ENCODE assay signal across 19 mouse cellular contexts in genomic region chr2:50674856-50675175, GRCm38 (mm10).
"Had no signal": no experiment of that assay in that cellular context is flagged by ENCODE, and none has a peak within 500 bp of the region (broad histone marks: within the 10 kb centered on the region; RNA-seq: fewer than 3 reads in every experiment).

No protein-coding gene starts in this region.

- H3K4me2 ChIP-seq: heart, embryonic 13.5 days; heart, embryonic 15.5 days; hindbrain, embryonic 13.5 days; hindbrain, embryonic 15.5 days; limb, embryonic 13.5 days; limb, embryonic 15.5 days; liver, embryonic 11.5 days had no signal

- H3K27me3 ChIP-seq: heart, embryonic 13.5 days; heart, embryonic 15.5 days; hindbrain, embryonic 13.5 days; hindbrain, embryonic 15.5 days; limb, embryonic 13.5 days; limb, embryonic 15.5 days had no signal

- ATAC-seq: hindbrain, postnatal 0 days; intestine, embryonic 16.5 days had no signal

- H3K27ac ChIP-seq: heart, embryonic 10.5 days; heart, embryonic 13.5 days; heart, embryonic 15.5 days; hindbrain, embryonic 13.5 days; hindbrain, embryonic 15.5 days; hindbrain, postnatal 0 days; kidney, postnatal 0 days; limb, embryonic 13.5 days; limb, embryonic 15.5 days; liver, embryonic 14.5 days had no signal

- H3K9me3 ChIP-seq: heart, embryonic 10.5 days; heart, embryonic 13.5 days; heart, embryonic 15.5 days; hindbrain, embryonic 13.5 days; hindbrain, embryonic 15.5 days; limb, embryonic 15.5 days had no signal

- H3K4me3 ChIP-seq: heart, embryonic 10.5 days; heart, embryonic 13.5 days; heart, embryonic 15.5 days; hindbrain, embryonic 13.5 days; hindbrain, embryonic 15.5 days; limb, embryonic 13.5 days; limb, embryonic 15.5 days had no signal

- H3K36me3 ChIP-seq: heart, embryonic 10.5 days; heart, embryonic 13.5 days; heart, embryonic 15.5 days; hindbrain, embryonic 13.5 days; hindbrain, embryonic 15.5 days; limb, embryonic 13.5 days; limb, embryonic 15.5 days had no signal

- H3K9ac ChIP-seq: heart, embryonic 13.5 days; heart, embryonic 15.5 days; hindbrain, embryonic 13.5 days; hindbrain, embryonic 15.5 days; limb, embryonic 13.5 days; limb, embryonic 15.5 days; liver, embryonic 14.5 days had no signal

- DNase-seq: gastrocnemius, postnatal 10 days; gastrocnemius, postnatal 25 days; kidney, adult 11 months; kidney, adult 8-10 months; layer of hippocampus, adult 9-11 months; layer of hippocampus, postnatal 36 days; left cerebral cortex, postnatal 4 days had no signal

- H3K4me1 ChIP-seq: heart, embryonic 10.5 days; heart, embryonic 13.5 days; heart, embryonic 15.5 days; hindbrain, embryonic 13.5 days; hindbrain, embryonic 15.5 days; limb, embryonic 13.5 days had no signal
